37 mouse cellular contexts compared by ENCODE assay signal in the genomic region with DNA sequence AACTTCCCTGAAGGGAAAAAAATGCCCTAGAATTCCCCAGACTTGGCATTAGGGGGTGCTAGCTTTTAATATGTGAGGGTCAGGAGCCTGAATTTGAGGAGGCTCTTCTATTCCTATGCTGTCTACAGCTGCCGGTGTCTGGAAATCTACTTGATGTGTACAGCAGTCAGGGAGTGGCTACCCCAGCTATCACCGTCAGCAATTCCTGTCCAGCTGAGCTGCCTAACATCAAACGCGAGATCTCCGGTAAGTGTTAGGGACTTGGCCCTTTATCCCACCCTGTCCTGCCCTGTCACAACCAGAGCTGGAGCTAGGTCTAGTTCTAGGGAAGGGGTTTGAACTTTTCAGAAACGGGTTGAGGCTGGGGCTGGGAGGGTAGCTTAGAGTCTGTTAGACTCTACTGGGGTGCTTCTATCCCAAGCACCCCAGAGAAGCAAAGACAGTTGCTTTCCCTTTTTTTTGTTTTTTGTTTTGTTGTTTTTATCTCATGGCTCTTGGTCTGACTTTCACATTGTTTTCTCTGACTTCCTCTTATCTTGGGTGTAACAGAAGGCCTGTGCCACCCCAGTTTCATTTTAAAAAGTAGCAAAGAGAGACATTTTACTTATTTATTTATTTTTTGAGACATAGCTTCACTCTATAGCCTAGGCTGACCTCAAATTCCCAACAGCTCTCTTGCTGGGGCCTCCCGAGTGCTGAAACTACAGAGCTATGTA. TPM values are rescaled to one million over a fixed set of nuclear protein-coding genes. Genes with fewer than 3 reads are reported as not detected.
DNase-seq lines count a peak whose midpoint lies in the region; ATAC-seq and TF ChIP-seq lines count a peak whose summit lies in the region.
"Had no signal": no experiment of that assay in that cellular context is flagged by ENCODE, and none has a peak within 500 bp of the region (broad histone marks: within the 10 kb centered on the region; RNA-seq: fewer than 3 reads in every experiment).

No protein-coding gene starts in this region.

- DNase-seq in G1E (ENCODE audit: low spot score) = no peak
- DNase-seq in liver, postnatal 0 days = no peak
- no peak for DNase-seq in layer of hippocampus, postnatal 36 days
- DNase-seq in cerebellum, postnatal 14 days = no peak
- DNase-seq: adrenal gland, postnatal 14 days; B cell, adult 2 months; cerebellum, adult 11-12 months; cerebellum, adult 9-11 months; gastrocnemius, postnatal 14 days; heart, postnatal 10 days; kidney, adult 18-20 months; kidney, postnatal 36 days; lung, embryonic 14.5 days; lung, postnatal 14 days; thymus, postnatal 14 days had no signal

- no peak for TF ChIP-seq CTCF in G1E (IDR thresholded peaks at IDR 0.05; ENCODE audit: low read depth, low read length)
- TF ChIP-seq CTCF in bone marrow macrophage, adult 2 months (IDR thresholded peaks at IDR 0.05; ENCODE audit: low read depth, low read length) = no peak
- no peak for TF ChIP-seq CTCF in liver, postnatal 0 days (IDR thresholded peaks at IDR 0.05; ENCODE audit: low read depth)

- TF ChIP-seq EP300 in liver, postnatal 0 days (IDR thresholded peaks at IDR 0.05; ENCODE audit: low read depth) = 0 out of 2 replicates have a peak, but pooled peaks have one; percentile 25

- peak overlapping the region; percentile 26; the same call in 1 of the 2 replicates for H3K27ac ChIP-seq in bone marrow macrophage, adult 2 months (ENCODE audit: insufficient read depth, low read depth, low read length)
- H3K27ac ChIP-seq in liver, embryonic 12.5 days = peak overlapping the region; percentile 73
- H3K27ac ChIP-seq in liver, postnatal 0 days (ENCODE audit: low read depth) = peak overlapping the region; percentile 44; the same call in 1 of the 2 replicates
- H3K27ac ChIP-seq in kidney, embryonic 16.5 days (ENCODE audit: low read length) = no peak overlapping the region
- H3K27ac ChIP-seq: embryonic facial prominence, embryonic 13.5 days; forebrain, embryonic 13.5 days; heart, embryonic 13.5 days; hindbrain, embryonic 14.5 days; kidney, embryonic 15.5 days; layer of hippocampus, adult 2 months; neural tube, embryonic 12.5 days had no signal

- H3K4me2 ChIP-seq in liver, embryonic 12.5 days = peak overlapping the region; percentile 16; the same call in 1 of the 2 replicates
- peak overlapping the region; percentile 18; the same call in 1 of the 2 replicates for H3K4me2 ChIP-seq in liver, postnatal 0 days (ENCODE audit: low read depth, low read length)
- no peak overlapping the region for H3K4me2 ChIP-seq in kidney, embryonic 16.5 days (replicated peaks; ENCODE audit: low read depth, low read length)
- H3K4me2 ChIP-seq: embryonic facial prominence, embryonic 13.5 days; forebrain, embryonic 13.5 days; heart, embryonic 13.5 days; hindbrain, embryonic 14.5 days; kidney, embryonic 15.5 days; lung, embryonic 14.5 days; midbrain, embryonic 11.5 days; neural tube, embryonic 12.5 days had no signal

- no peaks in the 10 kb centered on the region for H3K9me3 ChIP-seq in G1E (replicated peaks)
- no peaks in the 10 kb centered on the region for H3K9me3 ChIP-seq in liver, embryonic 12.5 days (replicated peaks)
- H3K9me3 ChIP-seq in liver, postnatal 0 days (ENCODE audit: low read length) = no peaks in the 10 kb centered on the region
- H3K9me3 ChIP-seq in kidney, embryonic 16.5 days (ENCODE audit: low read length) = no peaks in the 10 kb centered on the region
- H3K9me3 ChIP-seq: embryonic facial prominence, embryonic 13.5 days; forebrain, embryonic 13.5 days; heart, embryonic 13.5 days; kidney, embryonic 15.5 days; neural tube, embryonic 12.5 days had no signal

- peaks cover 87% of the 10 kb centered on the region for H3K36me3 ChIP-seq in G1E (replicated peaks)
- peaks cover 70% of the 10 kb centered on the region for H3K36me3 ChIP-seq in liver, embryonic 12.5 days
- H3K36me3 ChIP-seq in liver, postnatal 0 days (replicated peaks; ENCODE audit: insufficient read depth, low read length) = peaks cover 25% of the 10 kb centered on the region
- H3K36me3 ChIP-seq in kidney, embryonic 16.5 days (ENCODE audit: insufficient read depth, low read length) = peaks cover 38% of the 10 kb centered on the region

- 39% methylated on average over 7 of the region's 7 CpGs for WGBS in liver, embryonic 12.5 days (ENCODE audit: insufficient replicate concordance)
- 62% methylated on average over 7 of the region's 7 CpGs for WGBS in liver, postnatal 0 days (ENCODE audit: insufficient replicate concordance)
- 92% methylated on average over 7 of the region's 7 CpGs for WGBS in kidney, embryonic 16.5 days

- H3K9ac ChIP-seq in liver, embryonic 12.5 days = 0 out of 2 replicates have a peak overlapping the region, but pooled peaks have one; percentile 35
- no peak overlapping the region for H3K9ac ChIP-seq in liver, postnatal 0 days (replicated peaks)
- H3K9ac ChIP-seq in kidney, embryonic 16.5 days (replicated peaks; ENCODE audit: low read length) = no peak overlapping the region
- H3K9ac ChIP-seq: embryonic facial prominence, embryonic 13.5 days; forebrain, embryonic 13.5 days; heart, embryonic 13.5 days; hindbrain, embryonic 14.5 days; kidney, embryonic 15.5 days; lung, embryonic 14.5 days; neural tube, embryonic 12.5 days had no signal

- no peak for TF ChIP-seq POLR2A in bone marrow macrophage, adult 2 months (IDR thresholded peaks at IDR 0.05; ENCODE audit: borderline replicate concordance, low read depth, low read length)

- H3K4me1 ChIP-seq in G1E (ENCODE audit: insufficient read depth, low read depth, low read length) = peaks cover 68% of the 10 kb centered on the region
- peaks cover 29% of the 10 kb centered on the region for H3K4me1 ChIP-seq in bone marrow macrophage, adult 2 months (ENCODE audit: control insufficient read depth, insufficient read depth, low read length)
- peaks cover 42% of the 10 kb centered on the region for H3K4me1 ChIP-seq in liver, embryonic 12.5 days
- peaks cover 10% of the 10 kb centered on the region; the same call in 1 of the 2 replicates for H3K4me1 ChIP-seq in liver, postnatal 0 days (ENCODE audit: insufficient read depth)
- peaks cover 16% of the 10 kb centered on the region for H3K4me1 ChIP-seq in kidney, embryonic 16.5 days (ENCODE audit: insufficient read depth, low read length)

- peak; percentile 56; the same call in 1 of the 2 replicates for ATAC-seq in G1E (ENCODE audit: extremely low read depth, insufficient number of reproducible peaks, low FRiP score, poor library complexity, severe bottlenecking)
- ATAC-seq in liver, embryonic 12.5 days = peak; percentile 48; the same call in 1 of the 2 replicates
- no peak for ATAC-seq in liver, postnatal 0 days
- no peak for ATAC-seq in kidney, embryonic 16.5 days (ENCODE audit: low FRiP score, low TSS enrichment)
- ATAC-seq: forebrain, embryonic 13.5 days; inflammation-experienced regulatory T-cells, adult 6 months had no signal

- no peak overlapping the region; the same call in 1 of the 2 replicates for H3K4me3 ChIP-seq in G1E (ENCODE audit: low read depth, low read length)
- no peak overlapping the region for H3K4me3 ChIP-seq in bone marrow macrophage, adult 2 months (ENCODE audit: insufficient read depth, low read length)
- H3K4me3 ChIP-seq in liver, embryonic 12.5 days = no peak overlapping the region
- H3K4me3 ChIP-seq in liver, postnatal 0 days (ENCODE audit: low read depth, low read length) = no peak overlapping the region
- no peak overlapping the region for H3K4me3 ChIP-seq in kidney, embryonic 16.5 days (ENCODE audit: low read length)
- H3K4me3 ChIP-seq: embryonic facial prominence, embryonic 13.5 days; erythroblast, embryonic 14.5 days; forebrain, embryonic 13.5 days; heart, embryonic 13.5 days; kidney, embryonic 15.5 days; layer of hippocampus, adult 2 months; myocyte; neural tube, embryonic 12.5 days had no signal

- no peaks in the 10 kb centered on the region for H3K27me3 ChIP-seq in G1E (ENCODE audit: insufficient read depth, low read length)
- no peaks in the 10 kb centered on the region for H3K27me3 ChIP-seq in liver, embryonic 12.5 days (replicated peaks)
- H3K27me3 ChIP-seq in liver, postnatal 0 days (ENCODE audit: insufficient read depth, low read length) = no peaks in the 10 kb centered on the region
- no peaks in the 10 kb centered on the region for H3K27me3 ChIP-seq in kidney, embryonic 16.5 days (ENCODE audit: insufficient read depth, low read length)
- H3K27me3 ChIP-seq: embryonic facial prominence, embryonic 13.5 days; forebrain, embryonic 13.5 days; heart, embryonic 13.5 days; kidney, embryonic 15.5 days; neural tube, embryonic 12.5 days had no signal

RNA-seq across cellular contexts. Expression of gene Tfe3, which starts 7.1 kb away (rescaled TPM):
- total RNA-seq in G1E (2014; fragmentation: Nextera tagmentation) = 78.7 and 81.0 TPM in 2 replicates
- 14.1 and 17.0 TPM in 2 replicates for total RNA-seq in G1E (2017)
- 51.8 and 65.1 TPM in 2 replicates for polyA plus RNA-seq in G1E (2012)
- 137 and 141 TPM in 2 replicates for polyA plus RNA-seq in bone marrow macrophage, adult 2 months (2012; ENCODE audit: insufficient read depth, insufficient read length, missing spikeins)
- polyA plus RNA-seq in liver, embryonic 12.5 days (2016; fragmentation: Nextera tagmentation; extraction: Ambion mirVana) = 14.1 and 15.1 TPM in 2 replicates
- polyA plus RNA-seq in liver, postnatal 0 days (2015; fragmentation: Nextera tagmentation; extraction: Ambion mirVana) = 9.6 and 10.3 TPM in 2 replicates
- 10 to 100 TPM; 26.7 to 27.4 TPM for total RNA-seq in layer of hippocampus, postnatal 36 days (2021)
- polyA plus RNA-seq in kidney, embryonic 16.5 days (2015; fragmentation: Nextera tagmentation; extraction: Ambion mirVana) = 30.9 and 31.4 TPM in 2 replicates

RNA-seq across cellular contexts. Expression of gene Ccdc120, which starts 18.8 kb away (rescaled TPM):
- total RNA-seq in G1E (2014; fragmentation: Nextera tagmentation) (1.4 and 2.3 TPM in 2 replicates), G1E (2017) (0.70 and 0.76 TPM in 2 replicates)
- 10.2 and 12.2 TPM in 2 replicates for polyA plus RNA-seq in G1E (2012)
- 0.75 and 1.9 TPM in 2 replicates for polyA plus RNA-seq in bone marrow macrophage, adult 2 months (2012; ENCODE audit: insufficient read depth, insufficient read length, missing spikeins)
- polyA plus RNA-seq in liver, embryonic 12.5 days (2016; fragmentation: Nextera tagmentation; extraction: Ambion mirVana) = 2.6 and 3.2 TPM in 2 replicates
- polyA plus RNA-seq in liver, postnatal 0 days (2015; fragmentation: Nextera tagmentation; extraction: Ambion mirVana) = 2.0 and 3.4 TPM in 2 replicates
- 10 to 100 TPM; 14.3 to 16.0 TPM for total RNA-seq in layer of hippocampus, postnatal 36 days (2021)
- polyA plus RNA-seq in kidney, embryonic 16.5 days (2015; fragmentation: Nextera tagmentation; extraction: Ambion mirVana) = 17.4 and 19.6 TPM in 2 replicates

RNA-seq across cellular contexts. Expression of gene Gripap1, which starts 20.1 kb away (rescaled TPM):
- total RNA-seq in G1E (2014; fragmentation: Nextera tagmentation) (77.0 and 116 TPM in 2 replicates), G1E (2017) (45.7 and 53.8 TPM in 2 replicates)
- polyA plus RNA-seq in G1E (2012) = 24.6 and 30.6 TPM in 2 replicates
- 94.8 and 103 TPM in 2 replicates for polyA plus RNA-seq in bone marrow macrophage, adult 2 months (2012; ENCODE audit: insufficient read depth, insufficient read length, missing spikeins)
- polyA plus RNA-seq in liver, embryonic 12.5 days (2016; fragmentation: Nextera tagmentation; extraction: Ambion mirVana) = 36.8 and 39.1 TPM in 2 replicates
- polyA plus RNA-seq in liver, postnatal 0 days (2015; fragmentation: Nextera tagmentation; extraction: Ambion mirVana) = 15.4 and 16.4 TPM in 2 replicates
- 100 to 1,000 TPM in 1 of 2 experiments, 10 to 100 TPM in 1; 92.2 to 106 TPM for total RNA-seq in layer of hippocampus, postnatal 36 days (2021)
- polyA plus RNA-seq in kidney, embryonic 16.5 days (2015; fragmentation: Nextera tagmentation; extraction: Ambion mirVana) = 47.5 and 57.0 TPM in 2 replicates

RNA-seq across cellular contexts. Expression of gene Praf2, which starts 41.2 kb away (rescaled TPM):
- total RNA-seq in G1E (2014; fragmentation: Nextera tagmentation) = 22.6 and 34.0 TPM in 2 replicates
- 5.0 and 5.7 TPM in 2 replicates for total RNA-seq in G1E (2017)
- 10.8 and 12.0 TPM in 2 replicates for polyA plus RNA-seq in G1E (2012)
- polyA plus RNA-seq in bone marrow macrophage, adult 2 months (2012; ENCODE audit: insufficient read depth, insufficient read length, missing spikeins) = 17.7 and 19.1 TPM in 2 replicates
- 13.0 and 13.4 TPM in 2 replicates for polyA plus RNA-seq in liver, embryonic 12.5 days (2016; fragmentation: Nextera tagmentation; extraction: Ambion mirVana)
- 1.9 and 2.1 TPM in 2 replicates for polyA plus RNA-seq in liver, postnatal 0 days (2015; fragmentation: Nextera tagmentation; extraction: Ambion mirVana)
- 100 to 1,000 TPM; 101 to 104 TPM for total RNA-seq in layer of hippocampus, postnatal 36 days (2021)
- 69.3 and 74.7 TPM in 2 replicates for polyA plus RNA-seq in kidney, embryonic 16.5 days (2015; fragmentation: Nextera tagmentation; extraction: Ambion mirVana)

RNA-seq across cellular contexts. Expression of gene Gm45208, which starts 47.4 kb away (rescaled TPM):
- total RNA-seq in G1E (2014; fragmentation: Nextera tagmentation) = not detected in 2 replicates
- 0.44 TPM in 1 of 2 replicates, not detected in the other for total RNA-seq in G1E (2017)
- polyA plus RNA-seq in G1E (2012) = 1.1 and 2.0 TPM in 2 replicates
- polyA plus RNA-seq in bone marrow macrophage, adult 2 months (2012; ENCODE audit: insufficient read depth, insufficient read length, missing spikeins) = not detected in 2 replicates
- polyA plus RNA-seq in liver, embryonic 12.5 days (2016; fragmentation: Nextera tagmentation; extraction: Ambion mirVana) = not detected in 2 replicates
- not detected in 2 replicates for polyA plus RNA-seq in liver, postnatal 0 days (2015; fragmentation: Nextera tagmentation; extraction: Ambion mirVana)
- under 1 TPM in 1 of 2 experiments, not detected in 1; 0.61 TPM for total RNA-seq in layer of hippocampus, postnatal 36 days (2021)
- 0.59 TPM in 1 of 2 replicates, not detected in the other for polyA plus RNA-seq in kidney, embryonic 16.5 days (2015; fragmentation: Nextera tagmentation; extraction: Ambion mirVana)
- total RNA-seq: common myeloid progenitor, adult 5-6 weeks; ES-E14; gastrocnemius, postnatal 14 days; granulocyte monocyte progenitor cell, adult 5-6 weeks; heart, postnatal 10 days; hematopoietic stem cell, adult 5-6 weeks; layer of hippocampus, adult 2 months; layer of hippocampus, postnatal 14 days; left cerebral cortex, postnatal 36 days had no signal
- polyA plus RNA-seq: embryonic facial prominence, embryonic 13.5 days; hindbrain, embryonic 14.5 days; inflammation-experienced regulatory T-cells, adult 6 months; midbrain, embryonic 11.5 days; midbrain, postnatal 0 days; neural tube, embryonic 12.5 days; stomach, embryonic 16.5 days had no signal

Comparison
In these comparisons a context has a peak if more than half of its experiments do, and no peak if none do; other contexts are left out.
1. ATAC-seq: peak in G1E (single experiment) and liver, embryonic 12.5 days (single experiment); none in liver, postnatal 0 days (single experiment) and kidney, embryonic 16.5 days (single experiment).